In the genomic region with DNA sequence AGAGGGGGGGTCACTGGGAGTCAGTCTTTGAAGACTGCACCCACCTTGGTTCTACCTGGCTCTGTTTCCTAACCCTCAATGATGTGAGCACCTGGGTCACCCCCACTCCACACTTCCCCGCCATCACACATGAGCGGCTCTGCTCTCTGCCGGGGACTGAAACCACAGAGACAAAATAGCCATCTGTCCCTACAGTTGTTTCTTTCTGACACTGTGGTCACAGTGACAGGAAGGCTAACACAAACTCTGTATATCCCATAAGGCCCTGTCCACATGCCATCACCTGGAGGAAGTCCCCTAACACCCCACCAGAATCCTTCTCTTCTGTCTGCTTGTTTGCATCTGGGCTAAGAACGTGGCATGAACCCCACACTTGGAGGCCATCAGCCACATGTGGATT, we compare ENCODE assay signal across 9 mouse cellular contexts.
"Had no signal": no experiment of that assay in that cellular context is flagged by ENCODE, and none has a peak within 500 bp of the region (broad histone marks: within the 10 kb centered on the region; RNA-seq: fewer than 3 reads in every experiment).

No protein-coding gene starts in this region.

- DNase-seq: kidney, adult 9 months; lung, adult 18-20 months; right cerebral cortex, adult 18-20 months; right cerebral cortex, postnatal 25 days; thymus, adult 18-20 months; thymus, postnatal 14 days had no signal

- H3K4me2 ChIP-seq: midbrain, embryonic 13.5 days had no signal

- H3K27ac ChIP-seq: left cerebral cortex, adult 2 months; liver, embryonic 14.5 days; midbrain, embryonic 13.5 days had no signal

- H3K36me3 ChIP-seq: midbrain, embryonic 13.5 days had no signal

- H3K4me3 ChIP-seq: left cerebral cortex, adult 2 months; midbrain, embryonic 13.5 days had no signal

- H3K9ac ChIP-seq: liver, embryonic 14.5 days; midbrain, embryonic 13.5 days had no signal

- ATAC-seq: midbrain, embryonic 13.5 days had no signal

- H3K27me3 ChIP-seq: midbrain, embryonic 13.5 days had no signal

- H3K9me3 ChIP-seq: midbrain, embryonic 13.5 days had no signal
